Mouse (Mus musculus): Measurements from ENCODE around the gene Inhbc.

- TF ChIP-seq POLR2A (IDR thresholded peaks at IDR 0.05; ENCODE audit: borderline replicate concordance, insufficient read depth, low read length) (no peak), CTCF (IDR thresholded peaks at IDR 0.05; ENCODE audit: borderline replicate concordance, insufficient read depth, low read depth, low read length) (no peak)
These were observed 42.5 kb upstream of the Inhbc start for GRCm38 (mm10) chr10:127412776-127413175.

Data from cerebellum, adult 2 months (tissue).